Mouse (Mus musculus) liver, embryonic 16.5 days (tissue): ENCODE measurements around the gene Olfr1337. TPM values are rescaled to one million over a fixed set of nuclear protein-coding genes. Genes with fewer than 3 reads are reported as not detected.

Experiments used
- polyA plus RNA-seq: library from polyadenylated mRNA; unstranded; fragments of >200 nt; fragmentation: Nextera tagmentation; extraction: Ambion mirVana; gene quantifications from 2 replicates; pipeline ENCODE4 v1.2.1, GENCODE M21; 2015

The Olfr1337 gene
- polyA plus RNA-seq, 1 experiment from 2014 or later = not detected

Other genes with a start within 250 kb of the Olfr1337 start
- 2.7 and 3.2 TPM in 2 replicates for gene Tmem125, start 238.5 kb downstream of the Olfr1337 start, polyA plus RNA-seq
- 0.74 and 0.91 TPM in 2 replicates for gene Cfap57, start 161.8 kb downstream of the Olfr1337 start, polyA plus RNA-seq
- 55.9 and 58.3 TPM in 2 replicates for gene Ebna1bp2, start 161.8 kb downstream of the Olfr1337 start, polyA plus RNA-seq
- not detected in 2 replicates for gene Olfr62, start 123.6 kb downstream of the Olfr1337 start, polyA plus RNA-seq
- gene Olfr1342, start 89.8 kb downstream of the Olfr1337 start, polyA plus RNA-seq = not detected in 2 replicates
- gene Olfr1341, start 79.1 kb downstream of the Olfr1337 start, polyA plus RNA-seq = not detected in 2 replicates
- not detected in 2 replicates for gene Olfr1340, start 62.4 kb downstream of the Olfr1337 start, polyA plus RNA-seq
- gene Olfr1339, start 50.4 kb downstream of the Olfr1337 start, polyA plus RNA-seq = not detected in 2 replicates
- gene Olfr1338, start 23.8 kb downstream of the Olfr1337 start, polyA plus RNA-seq = not detected in 2 replicates
- gene Olfr1335, start 27.4 kb upstream of the Olfr1337 start, polyA plus RNA-seq = not detected in 2 replicates
- not detected in 2 replicates for gene Olfr1333, start 53.7 kb upstream of the Olfr1337 start, polyA plus RNA-seq
- not detected in 2 replicates for gene Olfr1331, start 82.1 kb upstream of the Olfr1337 start, polyA plus RNA-seq
- gene Olfr1330, start 106.0 kb upstream of the Olfr1337 start, polyA plus RNA-seq = 0.04 TPM in 1 of 2 replicates, not detected in the other
- gene Olfr1329, start 134.9 kb upstream of the Olfr1337 start, polyA plus RNA-seq = not detected in 2 replicates
- gene Olfr1328, start 156.0 kb upstream of the Olfr1337 start, polyA plus RNA-seq = not detected in 2 replicates
- not detected in 2 replicates for gene Lao1, start 179.0 kb upstream of the Olfr1337 start, polyA plus RNA-seq